Mouse (Mus musculus): ENCODE measurements at regions not wholly inside any gene's neighbourhood (a gene's known extent, or its start where the extent isn't known, plus 50 kb on each side); places are given as distances from the start of the nearest gene placed in this dataset.
A peak's percentile ranks its signal among the peaks of the same experiment; 100 is the strongest.
"Not testable (repeated sequence)": the region's sequence is repeated elsewhere in the genome, so short reads cannot be mapped to it uniquely, and the experiment has no call there.

DNA sequence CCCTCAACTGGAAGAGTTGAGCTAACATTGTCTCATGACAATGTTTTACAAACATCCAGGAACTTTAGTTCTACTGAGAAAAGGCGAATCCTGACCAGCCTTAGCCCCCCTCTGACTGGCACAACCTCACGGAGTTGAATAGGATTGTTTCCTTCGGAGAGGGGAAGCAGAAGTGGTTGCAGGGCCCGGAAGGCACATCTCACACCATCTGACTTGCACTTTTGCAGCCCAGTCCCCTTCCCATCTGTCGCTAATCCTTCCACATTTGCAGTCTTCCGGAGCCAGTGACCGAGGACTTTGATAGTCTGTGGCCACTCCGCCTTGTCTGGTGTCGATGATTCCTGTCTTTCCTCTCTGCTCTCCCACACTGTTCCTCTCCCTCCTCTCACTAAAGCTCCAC, 162.8 kb upstream of the Gadl1 start:
- no peak for DNase-seq (ENCODE audit: inconsistent age in 2 of 2, low spot score in 1 of 2)

DNA sequence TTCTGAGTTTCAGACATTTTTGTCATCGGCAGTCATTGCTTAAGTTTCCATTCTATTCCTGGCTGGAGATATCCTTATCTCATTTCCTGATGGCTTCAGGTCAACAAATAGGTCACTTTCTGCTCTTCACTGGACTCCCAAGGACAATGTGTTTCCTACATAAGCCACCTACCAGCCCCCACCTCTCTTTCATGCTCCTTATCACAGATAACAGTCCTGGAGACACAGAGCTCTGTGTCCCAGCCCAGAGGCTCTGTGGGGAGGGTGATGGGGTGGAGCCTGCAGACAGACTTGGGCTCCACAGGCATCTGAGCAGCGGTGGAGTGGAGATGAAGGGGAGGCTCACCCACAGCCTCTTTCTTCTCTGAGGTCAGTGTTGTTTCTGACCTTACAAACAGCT, 148.8 kb upstream of the Gadl1 start:
- DNase-seq (ENCODE audit: inconsistent age in 2 of 2, low spot score in 1 of 2): peak; percentile 56 to 74

DNA sequence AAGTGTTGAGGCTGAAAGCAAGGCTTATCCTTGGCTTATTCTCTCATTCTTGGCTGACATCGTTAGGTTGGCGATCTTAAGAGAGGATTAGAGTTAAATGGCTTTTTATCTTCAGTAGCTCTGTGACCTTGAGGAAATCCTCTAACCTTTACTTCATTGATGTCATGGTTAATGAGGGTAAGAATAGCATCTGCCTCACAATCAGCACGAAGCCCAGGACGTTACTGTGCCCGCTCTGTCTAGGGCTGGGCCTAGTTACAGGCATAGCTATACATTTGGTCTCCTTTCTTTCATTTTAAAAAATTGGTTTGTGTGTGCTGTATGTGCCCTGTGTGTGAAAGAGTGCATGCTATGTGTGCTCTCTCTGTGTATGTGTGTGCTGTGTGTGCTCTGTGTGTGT, 145.1 kb upstream of the Gadl1 start:
- peak in 1 of 2 experiments; percentile 38 for DNase-seq (ENCODE audit: inconsistent age in 2 of 2, low spot score in 1 of 2)

GRCm38 (mm10) chr9:115766471-115766870, 142.8 kb upstream of the Gadl1 start:
- DNase-seq (ENCODE audit: inconsistent age in 2 of 2, low spot score in 1 of 2): no peak

GRCm38 (mm10) chr9:115775112-115775511, 134.1 kb upstream of the Gadl1 start:
- no peak for DNase-seq (ENCODE audit: inconsistent age in 2 of 2, low spot score in 1 of 2)

GRCm38 (mm10) chr9:115775858-115776257, 133.4 kb upstream of the Gadl1 start:
- DNase-seq (ENCODE audit: inconsistent age in 2 of 2, low spot score in 1 of 2): no peak

DNA sequence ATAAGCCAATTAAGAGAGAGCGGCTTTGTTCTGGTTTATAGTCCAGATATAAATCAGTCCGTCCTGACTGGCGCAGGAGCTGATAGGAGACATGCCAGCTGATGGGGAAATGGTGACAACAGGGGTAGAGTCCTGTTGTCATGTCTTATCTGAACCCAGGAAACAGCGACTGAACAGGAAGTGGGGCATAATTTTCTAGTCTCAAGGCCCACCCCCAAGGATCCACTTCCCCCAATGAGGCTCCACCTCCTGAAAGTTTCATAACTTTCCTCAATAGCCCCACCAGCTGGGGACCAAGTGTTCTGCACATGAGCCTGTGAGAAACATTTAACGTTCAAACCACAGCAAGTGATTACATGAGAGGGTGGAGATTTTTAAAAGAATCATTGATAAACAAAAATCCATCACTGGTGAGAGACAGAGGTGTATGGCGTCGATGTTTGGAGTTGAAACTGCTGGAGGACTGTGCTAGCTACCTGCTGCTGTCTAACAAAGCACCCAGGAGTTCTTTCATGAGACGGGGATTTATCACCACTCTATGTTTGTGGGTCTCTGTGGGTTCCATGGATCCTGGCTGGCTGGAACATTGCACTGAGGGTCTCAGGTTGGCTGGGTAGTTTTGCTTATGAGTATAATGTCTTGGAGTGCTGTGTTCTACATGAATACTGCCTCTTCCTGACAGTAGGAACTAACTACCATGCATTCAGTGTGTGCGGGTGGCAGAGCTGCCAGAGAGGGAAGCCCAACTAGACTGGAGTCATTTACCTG, 132.0 kb upstream of the Gadl1 start:
- peak; percentile 16 to 49 for DNase-seq (ENCODE audit: inconsistent age in 2 of 2, low spot score in 1 of 2)

- DNase-seq (ENCODE audit: inconsistent age in 2 of 2, low spot score in 1 of 2): no peak
These were observed 130.4 kb upstream of the Gadl1 start for GRCm38 (mm10) chr9:115778862-115779261.

- DNase-seq (ENCODE audit: inconsistent age in 2 of 2, low spot score in 1 of 2): no peak
These were observed 109.9 kb upstream of the Gadl1 start for GRCm38 (mm10) chr9:115799330-115799729.

DNA sequence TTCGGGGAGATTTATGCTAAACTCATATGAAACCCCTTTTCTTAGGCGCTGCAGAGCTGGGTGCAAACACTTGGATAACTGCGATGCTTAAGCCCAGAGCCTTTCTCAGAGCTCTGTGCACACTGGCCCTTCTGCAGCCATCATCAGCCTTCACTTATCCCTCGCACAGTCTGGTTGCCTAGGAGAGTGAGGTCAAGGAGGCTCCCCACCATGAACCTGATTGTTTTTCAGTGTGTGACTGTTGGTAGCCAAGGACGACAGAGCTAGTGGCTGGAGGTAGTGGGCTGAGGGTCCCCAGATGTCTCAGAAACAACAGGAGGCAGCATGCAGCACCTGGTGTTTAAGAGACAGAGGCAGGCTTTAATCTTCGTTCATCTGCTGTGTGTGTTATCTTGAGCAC, 108.6 kb upstream of the Gadl1 start:
- DNase-seq (ENCODE audit: inconsistent age in 2 of 2, low spot score in 1 of 2): no peak

GRCm38 (mm10) chr9:115803071-115803470, 106.2 kb upstream of the Gadl1 start:
- DNase-seq (ENCODE audit: inconsistent age in 2 of 2, low spot score in 1 of 2): peak; percentile 11 to 78

DNA sequence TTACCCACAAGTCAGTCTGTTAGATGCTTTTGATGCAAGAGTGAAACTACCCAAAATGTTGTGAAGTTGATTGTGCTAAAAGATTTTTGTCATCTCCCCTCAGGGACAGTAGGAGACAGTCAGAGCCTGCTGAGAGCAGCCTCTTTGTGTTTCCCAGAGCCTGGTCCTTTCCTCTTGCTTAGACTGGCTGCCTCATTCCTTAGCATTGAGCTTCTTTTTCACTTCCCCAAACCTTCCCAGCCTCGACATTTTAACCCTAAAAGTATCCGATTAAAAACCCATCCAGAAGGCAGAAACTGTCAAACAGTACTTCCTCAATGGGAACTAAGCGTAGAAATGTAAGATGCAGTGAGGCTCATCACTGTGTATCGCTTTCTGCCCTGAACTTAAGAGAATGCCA, 104.0 kb upstream of the Gadl1 start:
- no peak for DNase-seq (ENCODE audit: inconsistent age in 2 of 2, low spot score in 1 of 2)

DNA sequence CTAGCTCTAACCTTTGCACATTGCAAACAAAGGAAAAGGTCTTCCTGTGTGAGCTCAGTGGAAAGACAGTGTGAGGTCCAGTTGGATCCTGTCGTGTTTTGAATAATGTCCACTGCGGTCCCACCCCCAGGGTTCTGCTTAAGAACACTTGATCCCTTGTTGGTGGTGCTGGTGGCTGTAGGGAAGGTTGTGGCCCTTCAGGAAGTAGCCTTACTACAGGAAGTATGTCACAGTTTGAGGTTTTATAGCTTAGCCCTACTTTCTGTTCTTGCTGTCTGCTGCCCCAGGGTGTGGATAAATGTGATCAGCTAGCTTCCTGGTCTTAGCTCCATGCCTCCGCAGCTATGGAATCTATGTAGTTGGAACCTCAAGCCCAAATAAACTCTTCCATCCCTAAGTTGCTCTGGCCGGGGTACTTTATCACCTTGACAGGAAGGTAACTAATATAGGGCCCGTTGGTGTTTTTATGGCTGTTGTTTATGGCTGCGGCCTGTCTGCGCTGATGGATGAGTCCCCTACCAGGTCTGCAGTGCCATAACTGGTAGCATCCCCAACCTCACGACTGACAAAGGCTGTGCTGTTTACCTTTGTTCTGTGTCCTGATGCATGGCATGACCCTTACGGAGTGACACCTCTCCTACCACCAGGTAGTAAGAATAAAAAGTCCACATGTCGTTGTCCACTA, 103.1 kb upstream of the Gadl1 start:
- no peak for DNase-seq (ENCODE audit: inconsistent age in 2 of 2, low spot score in 1 of 2)

DNA sequence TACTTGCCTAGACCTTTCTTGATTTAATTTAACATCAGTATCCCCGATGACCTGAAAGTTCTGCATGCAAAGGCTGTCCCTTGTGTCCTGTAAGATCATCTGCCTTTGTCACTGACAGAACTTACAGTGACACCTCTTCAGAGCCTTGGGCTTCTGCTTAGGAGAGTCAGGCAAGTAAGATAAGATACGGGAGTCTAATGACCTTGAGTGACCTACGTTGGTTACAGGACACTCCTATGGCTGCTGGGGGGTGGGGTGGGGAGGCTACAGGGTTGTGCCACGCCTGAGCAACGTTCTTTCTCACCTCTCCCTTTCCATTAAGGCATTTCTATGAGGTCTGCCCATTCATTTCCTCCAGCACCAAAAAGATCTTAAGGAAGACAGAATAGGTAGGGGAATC, 69.1 kb upstream of the Gadl1 start:
- DNase-seq (ENCODE audit: inconsistent age in 2 of 2, low spot score in 1 of 2): no peak

DNA sequence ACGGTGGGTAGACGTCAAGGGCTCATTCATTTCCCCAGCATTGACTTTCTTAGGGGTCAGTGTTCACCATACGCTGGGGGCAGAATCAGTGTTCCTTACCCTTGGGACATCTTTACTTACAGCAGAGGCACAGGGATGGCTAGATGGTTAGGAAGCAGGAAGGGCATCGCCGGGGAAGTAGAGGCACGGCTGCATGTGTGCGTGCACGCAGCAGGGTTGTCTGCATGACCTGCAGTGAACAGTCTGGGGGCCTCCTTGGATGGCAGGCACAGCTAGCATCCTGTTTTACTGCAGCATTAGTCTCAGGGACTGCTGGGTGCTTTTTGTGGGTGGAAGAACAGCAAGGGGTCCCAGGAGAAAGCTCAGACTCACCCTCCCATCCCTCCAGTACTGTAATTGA, 68.5 kb upstream of the Gadl1 start:
- DNase-seq (ENCODE audit: inconsistent age in 2 of 2, low spot score in 1 of 2): no peak

DNA sequence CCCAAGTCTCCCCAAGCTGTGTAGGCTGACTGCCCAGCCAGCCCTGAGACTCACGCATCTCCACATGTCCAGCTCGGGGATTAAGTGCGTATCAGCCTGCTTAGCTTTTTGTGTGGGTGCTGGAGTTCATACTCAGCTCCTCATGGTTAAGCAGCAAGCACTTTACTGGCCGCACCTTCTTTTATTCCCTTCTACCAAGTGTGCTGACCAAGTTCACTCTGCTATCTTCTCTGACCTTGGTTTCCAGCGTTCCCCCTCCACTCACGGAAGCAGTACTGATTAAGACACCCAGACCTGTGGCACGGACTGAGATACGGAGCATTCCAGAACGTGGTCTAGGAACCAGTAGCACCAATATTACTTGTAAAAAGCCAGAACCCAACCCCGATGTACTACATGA, 67.6 kb upstream of the Gadl1 start:
- no peak for DNase-seq (ENCODE audit: inconsistent age in 2 of 2, low spot score in 1 of 2)

- no peak for DNase-seq (ENCODE audit: inconsistent age in 2 of 2, low spot score in 1 of 2)
These were observed 64.9 kb upstream of the Gadl1 start for GRCm38 (mm10) chr9:115844340-115844739.

DNA sequence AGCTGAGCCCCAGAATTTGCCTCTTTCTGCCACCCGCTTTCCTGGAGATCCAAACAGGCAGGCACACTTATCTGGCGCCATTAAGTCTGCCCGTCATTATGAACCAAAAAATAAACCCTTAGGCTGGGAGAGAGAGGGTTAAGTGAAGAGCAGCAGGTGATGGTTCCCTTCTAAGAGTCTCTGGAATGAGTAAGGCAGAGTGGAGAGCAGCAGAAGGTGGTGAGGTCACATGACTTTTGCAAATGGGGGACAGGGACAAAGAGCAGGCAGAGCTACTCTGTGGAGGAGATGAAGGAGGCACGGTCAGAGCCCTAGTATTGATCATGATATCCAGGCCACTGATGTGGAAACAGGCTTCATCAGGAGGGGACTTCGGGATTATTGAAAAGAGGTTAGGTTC, 64.2 kb upstream of the Gadl1 start:
- no peak for DNase-seq (ENCODE audit: inconsistent age in 2 of 2, low spot score in 1 of 2)

- DNase-seq (ENCODE audit: inconsistent age in 2 of 2, low spot score in 1 of 2): no peak
These were observed 61.8 kb upstream of the Gadl1 start for GRCm38 (mm10) chr9:115847289-115848074.

DNA sequence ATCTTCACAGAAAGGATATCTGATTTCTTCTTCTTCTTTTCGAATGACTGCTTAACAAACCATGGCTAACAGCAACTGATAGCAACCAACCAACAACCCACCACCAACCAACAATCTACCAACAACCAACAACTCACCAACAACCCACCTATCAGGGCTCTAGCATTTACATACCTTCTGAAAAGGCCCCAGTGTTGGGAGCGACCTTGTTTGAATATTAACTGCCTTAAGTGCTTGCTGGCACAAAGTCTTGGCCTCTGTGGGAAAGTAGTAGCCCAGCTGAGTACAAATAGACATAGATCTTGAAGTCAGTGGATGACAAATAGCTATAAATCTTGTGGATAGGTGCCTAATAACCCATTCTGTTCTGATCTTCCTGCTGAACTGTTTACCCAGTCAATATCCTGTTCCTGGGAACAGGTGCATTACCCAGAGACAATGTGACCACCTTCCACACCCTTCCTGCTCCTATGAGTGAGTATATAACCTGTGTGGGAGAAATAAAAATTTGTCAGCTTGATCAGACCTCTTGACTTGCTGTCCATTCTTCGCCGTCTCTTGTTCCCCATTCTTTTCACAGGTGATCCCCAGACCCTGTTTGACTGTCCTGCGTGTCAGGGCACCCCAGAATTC, 55.9 kb upstream of the Gadl1 start:
- DNase-seq (ENCODE audit: inconsistent age in 2 of 2, low spot score in 1 of 2): not testable (repeated sequence)

- DNase-seq (ENCODE audit: inconsistent age in 2 of 2, low spot score in 1 of 2): no peak
These were observed 52.0 kb upstream of the Gadl1 start for GRCm38 (mm10) chr9:115857301-115857700.

All from adrenal gland, adult (tissue).